In the genomic region with DNA sequence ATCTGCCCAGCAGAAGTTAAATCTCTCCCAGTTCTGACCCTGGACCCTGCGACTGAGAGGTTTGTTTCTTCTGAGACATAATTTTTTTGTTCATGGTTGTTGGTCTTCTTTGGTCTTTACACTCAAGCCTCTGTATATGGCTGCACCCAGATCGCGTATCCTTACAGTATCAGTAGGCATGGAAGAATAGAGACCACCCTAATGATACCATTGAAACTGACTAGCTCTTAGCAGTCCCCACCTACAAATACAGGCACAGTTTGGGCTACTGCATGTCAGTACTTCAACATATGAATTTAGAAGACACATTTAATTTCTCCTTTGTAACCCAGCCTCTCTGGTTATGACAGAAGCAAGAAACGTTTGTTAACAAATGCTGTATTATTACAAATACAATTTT, we compare ENCODE assay signal across 25 mouse cellular contexts.
"Had no signal": no experiment of that assay in that cellular context is flagged by ENCODE, and none has a peak within 500 bp of the region (broad histone marks: within the 10 kb centered on the region; RNA-seq: fewer than 3 reads in every experiment).

No protein-coding gene starts in this region.

- H3K4me1 ChIP-seq: heart, embryonic 10.5 days; heart, embryonic 12.5 days; heart, embryonic 13.5 days; heart, embryonic 15.5 days; hindbrain, embryonic 10.5 days; hindbrain, embryonic 12.5 days; hindbrain, embryonic 13.5 days; hindbrain, embryonic 15.5 days; intestine, embryonic 15.5 days; kidney, embryonic 15.5 days had no signal

- H3K4me2 ChIP-seq: heart, embryonic 11.5 days; heart, embryonic 12.5 days; heart, embryonic 13.5 days; heart, embryonic 15.5 days; hindbrain, embryonic 12.5 days; hindbrain, embryonic 13.5 days; hindbrain, embryonic 14.5 days; hindbrain, embryonic 15.5 days; intestine, embryonic 15.5 days; kidney, embryonic 15.5 days had no signal

- H3K27me3 ChIP-seq: heart, embryonic 12.5 days; heart, embryonic 13.5 days; heart, embryonic 15.5 days; hindbrain, embryonic 12.5 days; hindbrain, embryonic 13.5 days; hindbrain, embryonic 15.5 days; intestine, embryonic 15.5 days; kidney, embryonic 15.5 days had no signal

- H3K36me3 ChIP-seq: heart, embryonic 10.5 days; heart, embryonic 12.5 days; heart, embryonic 13.5 days; heart, embryonic 15.5 days; hindbrain, embryonic 10.5 days; hindbrain, embryonic 12.5 days; hindbrain, embryonic 13.5 days; hindbrain, embryonic 15.5 days; intestine, embryonic 15.5 days; kidney, embryonic 15.5 days had no signal

- DNase-seq: heart, postnatal 36 days; kidney, adult 11 months; kidney, adult 18-20 months; kidney, adult 8-10 months; kidney, postnatal 25 days; kidney, postnatal 4 days; layer of hippocampus, adult 9-11 months; layer of hippocampus, postnatal 36 days had no signal

- H3K4me3 ChIP-seq: heart, embryonic 10.5 days; heart, embryonic 12.5 days; heart, embryonic 13.5 days; heart, embryonic 15.5 days; hindbrain, embryonic 10.5 days; hindbrain, embryonic 12.5 days; hindbrain, embryonic 13.5 days; hindbrain, embryonic 15.5 days; intestine, embryonic 15.5 days; kidney, embryonic 15.5 days; layer of hippocampus, adult 2 months had no signal

- H3K9me3 ChIP-seq: heart, embryonic 10.5 days; heart, embryonic 12.5 days; heart, embryonic 13.5 days; heart, embryonic 15.5 days; hindbrain, embryonic 10.5 days; hindbrain, embryonic 12.5 days; hindbrain, embryonic 13.5 days; hindbrain, embryonic 15.5 days; intestine, embryonic 15.5 days; kidney, embryonic 15.5 days had no signal

- H3K27ac ChIP-seq: heart, embryonic 10.5 days; heart, embryonic 13.5 days; heart, embryonic 15.5 days; hindbrain, embryonic 10.5 days; hindbrain, embryonic 12.5 days; hindbrain, embryonic 13.5 days; hindbrain, embryonic 14.5 days; hindbrain, embryonic 15.5 days; hindbrain, postnatal 0 days; intestine, embryonic 15.5 days; kidney, embryonic 15.5 days; kidney, postnatal 0 days; layer of hippocampus, adult 2 months had no signal

- H3K9ac ChIP-seq: heart, embryonic 12.5 days; heart, embryonic 13.5 days; heart, embryonic 15.5 days; hindbrain, embryonic 12.5 days; hindbrain, embryonic 13.5 days; hindbrain, embryonic 14.5 days; hindbrain, embryonic 15.5 days; intestine, embryonic 15.5 days; kidney, embryonic 15.5 days had no signal

- ATAC-seq: intestine, embryonic 16.5 days; intestine, postnatal 0 days had no signal
